Mouse (Mus musculus) adipose tissue, adult 10 weeks (tissue): ENCODE measurements around the gene Triobp. TPM values are rescaled to one million over a fixed set of nuclear protein-coding genes. Genes with fewer than 3 reads are reported as not detected.

Experiments
- polyA plus RNA-seq: library from polyadenylated mRNA; stranded (reverse); fragments of 350-450 nt; fragmentation: Illumina TruSeq; extraction: RNeasy Lipid Tissue Mini Kit (QIAGEN cat#74804); gene quantifications from one replicate; pipeline ENCODE4 v1.2.3, GENCODE M21; 2014; ENCODE audit warnings: low read depth, low replicate concordance

Triobp gene
- polyA plus RNA-seq, result 45.1 TPM

GRCm38 (mm10) chr15:78947657-78948056 is at the start of gene Triobp:
Gene Triobp (plus strand): TSS chr15:78947724.

GRCm38 (mm10) chr15:78899409-78899739 is 48.1 kb upstream of the Triobp start, which contains the start of gene Gm49510:
Gene Gm49510 (plus strand): TSS chr15:78899667.

GRCm38 (mm10) chr15:78899740-78900584 is 47.6 kb upstream of the Triobp start, which contains the start of gene Sh3bp1:
Gene Sh3bp1 (plus strand): TSS chr15:78899768.

GRCm38 (mm10) chr15:78913632-78914090 is 33.9 kb upstream of the Triobp start, which contains the start of gene Pdxp:
Gene Pdxp (plus strand): TSS chr15:78913919.

GRCm38 (mm10) chr15:78926021-78926919 is 21.3 kb upstream of the Triobp start, which contains the start of gene Lgals1:
Gene Lgals1 (plus strand): TSS chr15:78926725.

GRCm38 (mm10) chr15:78934784-78935320 is 12.7 kb upstream of the Triobp start, which contains the start of gene Nol12:
Gene Nol12 (plus strand): TSS chr15:78934933.

GRCm38 (mm10) chr15:79028237-79028738 is 80.8 kb downstream of the Triobp start, which contains the start of gene H1f0:
Gene H1f0 (plus strand): TSS chr15:79028450.

GRCm38 (mm10) chr15:79041585-79041984 is 94.1 kb downstream of the Triobp start, which contains the start of gene Galr3:
Gene Galr3 (plus strand): TSS chr15:79041885.

Other genes with a start within 250 kb of the Triobp start
- 0.46 TPM for gene Elfn2, start 229.0 kb upstream of the Triobp start, polyA plus RNA-seq
- 38.6 TPM for gene Mfng, start 174.2 kb upstream of the Triobp start, polyA plus RNA-seq
- gene Card10, start 144.7 kb upstream of the Triobp start, polyA plus RNA-seq, result 22.6 TPM
- gene Cdc42ep1, start 105.1 kb upstream of the Triobp start, polyA plus RNA-seq, result 41.9 TPM
- gene Lgals2, start 92.2 kb upstream of the Triobp start, polyA plus RNA-seq, result 4.6 TPM
- 49.2 TPM for gene Gga1, start 70.5 kb upstream of the Triobp start, polyA plus RNA-seq
- not detected for gene Gm49510, start 48.1 kb upstream of the Triobp start, polyA plus RNA-seq
- gene Sh3bp1, start 48.0 kb upstream of the Triobp start, polyA plus RNA-seq, result 11.6 TPM
- 3.2 TPM for gene Pdxp, start 33.8 kb upstream of the Triobp start, polyA plus RNA-seq
- 1,028 TPM for gene Lgals1, start 21.0 kb upstream of the Triobp start, polyA plus RNA-seq
- 33.5 TPM for gene Nol12, start 12.8 kb upstream of the Triobp start, polyA plus RNA-seq
- 112 TPM for gene H1f0, start 80.7 kb downstream of the Triobp start, polyA plus RNA-seq
- gene Galr3, start 94.2 kb downstream of the Triobp start, polyA plus RNA-seq, result 0.98 TPM
- gene Ankrd54, start 115.2 kb downstream of the Triobp start, polyA plus RNA-seq, result 36.9 TPM
- 142 TPM for gene Eif3l, start 127.5 kb downstream of the Triobp start, polyA plus RNA-seq
- 29.7 TPM for gene Micall1, start 161.2 kb downstream of the Triobp start, polyA plus RNA-seq
- gene Polr2f, start 193.3 kb downstream of the Triobp start, polyA plus RNA-seq, result 84.6 TPM
- gene 1700088E04Rik, start 193.5 kb downstream of the Triobp start, polyA plus RNA-seq, result 22.1 TPM
- gene Sox10, start 217.5 kb downstream of the Triobp start, polyA plus RNA-seq, result 0.63 TPM